Mouse (Mus musculus): Measurements from ENCODE around the gene Olfr672.
"Not testable (repeated sequence)": the region's sequence is repeated elsewhere in the genome, so short reads cannot be mapped to it uniquely, and the experiment has no call there.

The Olfr672 gene

GRCm38 (mm10) chr7:105001929-105002328 lies at the start of gene Olfr672:
Gene Olfr672 (minus strand): TSS chr7:105002029.
- in situ Hi-C loops (cut with MboI, MseI), result no loop called here

GRCm38 (mm10) chr7:105033836-105034235 lies 32.0 kb upstream of the Olfr672 start:
- in situ Hi-C loops (cut with MboI, MseI), result not testable (repeated sequence)

DNA sequence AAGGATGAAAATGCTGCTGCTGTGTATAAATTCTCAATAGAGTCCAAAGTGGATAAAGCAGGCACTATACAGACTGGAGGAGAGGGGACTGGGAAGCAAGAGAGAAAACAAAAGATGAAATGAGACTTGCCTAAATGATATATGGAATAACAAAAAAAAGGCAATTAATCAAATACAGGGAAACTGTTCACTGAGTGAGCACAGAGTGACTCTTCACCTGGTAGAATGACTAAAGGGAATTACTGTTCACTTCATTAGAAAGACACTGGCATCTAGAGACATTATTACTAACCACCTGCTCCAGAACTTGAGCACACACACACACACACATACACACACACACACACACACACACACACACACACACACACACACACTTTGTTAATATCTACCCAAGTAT lies 30.6 kb upstream of the Olfr672 start, which contains the start of gene Olfr676:
TSS of gene Olfr676 (plus strand) at position 301 of the 400 bp plus-strand sequence.
- in situ Hi-C loops (cut with MboI, MseI), result no loop called here

- in situ Hi-C loops (cut with MboI, MseI), result no loop called here
These were observed 26.5 kb upstream of the Olfr672 start, which contains the start of gene Olfr675 for GRCm38 (mm10) chr7:105028360-105028759. Gene Olfr675 (minus strand): TSS chr7:105028460.

DNA sequence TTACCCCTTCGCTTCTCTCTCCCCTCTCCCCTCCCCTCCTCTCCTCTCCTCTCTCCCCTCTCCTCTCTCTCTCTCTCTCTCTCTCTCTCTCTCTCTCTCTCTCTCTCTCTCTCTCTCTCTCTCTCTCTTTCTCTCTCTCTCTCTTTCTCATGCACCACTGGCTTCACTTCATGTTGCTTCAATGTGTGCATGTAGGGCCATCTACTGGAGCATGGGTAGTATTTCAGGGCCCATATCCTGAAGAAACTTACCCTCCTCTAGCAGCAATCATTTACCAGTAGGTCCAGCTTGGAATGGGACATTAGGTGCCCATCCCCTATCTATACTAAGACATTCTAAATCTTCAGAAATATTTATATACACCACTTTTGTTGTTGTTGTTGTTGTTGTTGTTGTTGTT lies 20.7 kb upstream of the Olfr672 start:
- in situ Hi-C loops (cut with MboI, MseI), result no loop called here

DNA sequence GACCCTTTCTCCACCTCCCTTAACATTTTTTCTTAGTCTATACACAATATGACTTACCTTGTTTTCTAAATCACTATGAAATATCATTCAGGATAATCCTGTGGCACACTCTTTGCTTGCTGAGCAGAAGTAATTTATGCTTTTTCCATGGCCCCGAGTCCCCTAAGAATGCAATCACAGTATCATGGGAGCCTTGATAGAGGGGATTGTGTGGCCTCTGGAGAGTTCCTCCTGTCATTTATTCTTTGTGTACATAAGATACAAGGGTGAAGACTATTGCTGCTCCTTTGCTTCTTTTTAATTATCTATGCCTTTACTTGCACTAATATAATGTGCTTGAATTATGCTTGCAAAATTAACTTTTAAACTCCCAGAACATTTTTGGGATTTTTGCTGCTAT lies 22.8 kb downstream of the Olfr672 start, which contains the start of gene Olfr671:
TSS of gene Olfr671 (minus strand) at position 101 of the 400 bp plus-strand sequence.
- in situ Hi-C loops (cut with MboI, MseI), result no loop called here

DNA sequence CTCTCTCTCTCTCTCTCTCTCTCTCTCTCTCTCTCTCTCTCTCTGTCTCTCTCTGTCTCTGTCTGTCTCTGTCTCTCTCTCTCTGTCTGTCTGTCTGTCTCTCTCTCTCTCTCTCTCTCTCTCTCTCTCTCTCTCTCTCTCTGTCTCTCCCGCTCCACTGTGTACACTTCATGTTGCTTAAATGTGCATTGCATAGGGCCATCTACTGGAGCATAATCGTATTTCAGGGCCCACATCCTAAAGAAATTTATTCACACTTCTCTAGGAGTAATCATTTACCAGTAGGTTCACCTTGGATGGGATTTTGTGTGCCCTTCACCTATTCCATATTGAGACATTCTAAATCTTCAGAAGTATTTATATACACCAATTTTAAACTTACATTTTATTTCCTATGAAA lies 29.3 kb downstream of the Olfr672 start:
- in situ Hi-C loops (cut with MboI, MseI), result not testable (repeated sequence)

GRCm38 (mm10) chr7:104962520-104962919 lies 39.3 kb downstream of the Olfr672 start, which contains the start of gene Olfr670:
Gene Olfr670 (minus strand): TSS chr7:104962620.
- in situ Hi-C loops (cut with MboI, MseI), result no loop called here

DNA sequence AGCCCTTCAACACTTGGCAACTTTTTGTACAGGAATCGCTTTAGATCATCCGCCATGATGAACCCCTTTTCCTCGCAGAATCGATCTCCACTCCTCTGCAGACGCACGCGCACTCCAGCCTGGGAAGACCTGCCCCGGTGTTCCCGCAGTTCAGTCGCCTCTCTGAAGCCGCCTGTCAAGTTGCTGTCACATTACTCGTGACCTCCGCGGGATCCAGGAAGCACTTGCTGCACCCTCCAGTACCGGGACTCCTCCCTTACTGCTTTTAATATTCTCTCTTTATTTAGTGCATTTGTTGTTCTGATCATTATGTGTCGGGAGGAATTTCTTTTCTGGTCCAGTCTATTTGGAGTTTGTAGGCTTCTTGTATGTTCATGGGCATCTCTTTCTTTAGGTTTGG lies 51.6 kb downstream of the Olfr672 start:
- in situ Hi-C loops (cut with MboI, MseI), result not testable (repeated sequence)
